Mouse (Mus musculus) thymus, adult 18-20 months (tissue): Measurements from ENCODE around the gene Gm15085.
"Not testable (repeated sequence)": the region's sequence is repeated elsewhere in the genome, so short reads cannot be mapped to it uniquely, and the experiment has no call there.

ENCODE experiments used
- DNase-seq, 2 experiments: peaks; one replicate each; pipeline ENCODE4 v3.0.0; 2022; ENCODE audit warnings: mixed read lengths in 2 of 2

The Gm15085 gene

GRCm38 (mm10) chrX:149447317-149447716, at the start of gene Gm15085:
Gene Gm15085, plus strand, starts transcription at chrX:149447617.
- not testable (repeated sequence) for DNase-seq
